14 mouse cellular contexts compared by ENCODE assay signal in the genomic region with DNA sequence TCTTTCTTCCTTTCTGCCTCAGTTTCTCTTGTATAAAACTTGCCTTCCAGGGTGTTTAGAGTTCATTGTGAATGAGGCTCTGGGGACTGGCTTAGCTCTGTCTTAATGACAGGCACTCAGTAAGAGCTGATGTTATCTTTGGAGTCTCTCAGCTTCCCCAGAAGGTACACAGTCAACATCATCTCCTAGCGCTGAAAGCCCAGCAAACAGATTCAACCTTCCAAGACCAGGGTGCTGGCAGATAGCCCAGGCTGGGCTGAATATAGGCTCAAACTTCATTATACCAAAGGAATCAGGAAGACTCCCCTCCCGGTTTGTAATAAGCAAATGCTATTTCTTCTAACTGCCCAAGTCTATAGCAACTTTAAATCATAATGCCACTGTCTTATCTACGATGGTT. TPM values are rescaled to one million over a fixed set of nuclear protein-coding genes. Genes with fewer than 3 reads are reported as not detected.
DNase-seq lines count a peak whose midpoint lies in the region; ATAC-seq and TF ChIP-seq lines count a peak whose summit lies in the region.
"Had no signal": no experiment of that assay in that cellular context is flagged by ENCODE, and none has a peak within 500 bp of the region (broad histone marks: within the 10 kb centered on the region; RNA-seq: fewer than 3 reads in every experiment).

No protein-coding gene starts in this region.

- no peak for ATAC-seq in midbrain, embryonic 15.5 days (replicated peaks)
- ATAC-seq in kidney, embryonic 16.5 days (ENCODE audit: low FRiP score, low TSS enrichment) = no peak
- ATAC-seq: intestine, postnatal 0 days; lung, postnatal 0 days had no signal

- peaks cover 78% of the 10 kb centered on the region for H3K4me1 ChIP-seq in midbrain, embryonic 15.5 days
- peaks cover 40% of the 10 kb centered on the region for H3K4me1 ChIP-seq in kidney, embryonic 16.5 days (ENCODE audit: insufficient read depth, low read length)

- DNase-seq in gastrocnemius, adult 2 months = peak; percentile 55
- no peak for DNase-seq in gastrocnemius, postnatal 4 days (ENCODE audit: low spot score in 2 of 2)
- DNase-seq in left cerebral cortex, adult 2 months (ENCODE audit: extremely low spot score in 1 of 2, low spot score in 2 of 2) = no peak
- DNase-seq in left cerebral cortex, adult 18-20 months (ENCODE audit: low spot score in 2 of 2) = no peak
- peak; percentile 32 for DNase-seq in adipocyte (ENCODE audit: low spot score)
- DNase-seq in adrenal gland, postnatal 10 days = no peak
- DNase-seq: left cerebral cortex, postnatal 4 days had no signal

- no peak overlapping the region for H3K9ac ChIP-seq in midbrain, embryonic 15.5 days
- no peak overlapping the region for H3K9ac ChIP-seq in kidney, embryonic 16.5 days (replicated peaks; ENCODE audit: low read length)
- H3K9ac ChIP-seq: heart, embryonic 12.5 days had no signal

- 72% methylated on average over 3 of the region's 3 CpGs for WGBS in midbrain, embryonic 15.5 days
- 70% methylated on average over 3 of the region's 3 CpGs for WGBS in kidney, embryonic 16.5 days

- TF ChIP-seq CTCF in gastrocnemius, adult 2 months (IDR thresholded peaks at IDR 0.05) = no peak
- TF ChIP-seq CTCF in left cerebral cortex, adult 2 months (IDR thresholded peaks at IDR 0.05) = no peak

- no peak overlapping the region for H3K4me2 ChIP-seq in midbrain, embryonic 15.5 days
- no peak overlapping the region for H3K4me2 ChIP-seq in kidney, embryonic 16.5 days (replicated peaks; ENCODE audit: low read depth, low read length)

- peak overlapping the region; percentile 43; the same call in 1 of the 2 replicates for H3K27ac ChIP-seq in gastrocnemius, adult 2 months
- peak overlapping the region; percentile 97 for H3K27ac ChIP-seq in left cerebral cortex, adult 2 months
- peak overlapping the region; percentile 93 for H3K27ac ChIP-seq in midbrain, embryonic 15.5 days
- H3K27ac ChIP-seq in kidney, embryonic 16.5 days (ENCODE audit: low read length) = no peak overlapping the region

- no peaks in the 10 kb centered on the region for H3K9me3 ChIP-seq in midbrain, embryonic 15.5 days
- no peaks in the 10 kb centered on the region for H3K9me3 ChIP-seq in kidney, embryonic 16.5 days (ENCODE audit: low read length)
- H3K9me3 ChIP-seq: heart, embryonic 12.5 days had no signal

- H3K36me3 ChIP-seq in midbrain, embryonic 15.5 days (replicated peaks) = no peaks in the 10 kb centered on the region
- no peaks in the 10 kb centered on the region for H3K36me3 ChIP-seq in kidney, embryonic 16.5 days (ENCODE audit: insufficient read depth, low read length)
- H3K36me3 ChIP-seq: heart, embryonic 12.5 days had no signal

- intact Hi-C loops in gastrocnemius, adult 2 months (cut with DNase I) = no loop called here
- intact Hi-C loops in left cerebral cortex, adult 2 months (cut with DNase I) = no loop called here

- H3K27me3 ChIP-seq in midbrain, embryonic 15.5 days (replicated peaks) = no peaks in the 10 kb centered on the region
- H3K27me3 ChIP-seq in kidney, embryonic 16.5 days (ENCODE audit: insufficient read depth, low read length) = no peaks in the 10 kb centered on the region

- no peak overlapping the region for H3K4me3 ChIP-seq in gastrocnemius, adult 2 months
- no peak overlapping the region for H3K4me3 ChIP-seq in left cerebral cortex, adult 2 months
- no peak overlapping the region for H3K4me3 ChIP-seq in midbrain, embryonic 15.5 days
- H3K4me3 ChIP-seq in kidney, embryonic 16.5 days (ENCODE audit: low read length) = no peak overlapping the region
- H3K4me3 ChIP-seq: heart, embryonic 12.5 days had no signal

RNA-seq across cellular contexts. Expression of a gene that starts 1.2 kb away (rescaled TPM):
- 1 to 10 TPM; 5.1 to 6.5 TPM for total RNA-seq in gastrocnemius, adult 2 months (2021)
- 10 to 100 TPM; 25.0 to 25.1 TPM for total RNA-seq in gastrocnemius, postnatal 4 days (2021)
- total RNA-seq in left cerebral cortex, adult 2 months (2021) = 100 to 1,000 TPM; 174 to 176 TPM
- 100 to 1,000 TPM; 170 to 186 TPM for total RNA-seq in left cerebral cortex, adult 18-20 months (2021)
- polyA plus RNA-seq in midbrain, embryonic 15.5 days (2015; fragmentation: Nextera tagmentation; extraction: Ambion mirVana) = 46.5 and 49.4 TPM in 2 replicates
- 10 to 100 TPM in 1 of 2 experiments, 1 to 10 TPM in 1; 9.7 to 12.3 TPM for total RNA-seq in adrenal gland, postnatal 10 days (2021)
- 15.5 and 15.7 TPM in 2 replicates for polyA plus RNA-seq in kidney, embryonic 16.5 days (2015; fragmentation: Nextera tagmentation; extraction: Ambion mirVana)

RNA-seq across cellular contexts. Expression of a gene that starts 38.7 kb away (rescaled TPM):
- total RNA-seq in gastrocnemius, adult 2 months (2021) = 10 to 100 TPM; 18.8 to 31.7 TPM
- total RNA-seq in gastrocnemius, postnatal 4 days (2021) = 10 to 100 TPM; 29.9 to 34.0 TPM
- 10 to 100 TPM; 23.5 to 24.5 TPM for total RNA-seq in left cerebral cortex, adult 2 months (2021)
- 10 to 100 TPM; 20.3 TPM for total RNA-seq in left cerebral cortex, adult 18-20 months (2021)
- 22.0 and 22.5 TPM in 2 replicates for polyA plus RNA-seq in midbrain, embryonic 15.5 days (2015; fragmentation: Nextera tagmentation; extraction: Ambion mirVana)
- 10 to 100 TPM; 10.1 to 18.0 TPM for total RNA-seq in adrenal gland, postnatal 10 days (2021)
- polyA plus RNA-seq in kidney, embryonic 16.5 days (2015; fragmentation: Nextera tagmentation; extraction: Ambion mirVana) = 26.4 and 29.4 TPM in 2 replicates
- polyA plus RNA-seq: C2C12 had no signal

RNA-seq across cellular contexts. Expression of a gene that starts 57.0 kb away (rescaled TPM):
- total RNA-seq in gastrocnemius, adult 2 months (2021) = 10 to 100 TPM; 43.6 to 64.7 TPM
- 100 to 1,000 TPM; 115 to 127 TPM for total RNA-seq in gastrocnemius, postnatal 4 days (2021)
- 1 to 10 TPM; 5.7 to 8.0 TPM for total RNA-seq in left cerebral cortex, adult 2 months (2021)
- 1 to 10 TPM; 6.5 to 7.3 TPM for total RNA-seq in left cerebral cortex, adult 18-20 months (2021)
- polyA plus RNA-seq in midbrain, embryonic 15.5 days (2015; fragmentation: Nextera tagmentation; extraction: Ambion mirVana) = 15.1 and 16.7 TPM in 2 replicates
- 10 to 100 TPM; 59.6 to 62.1 TPM for total RNA-seq in adrenal gland, postnatal 10 days (2021)
- polyA plus RNA-seq in kidney, embryonic 16.5 days (2015; fragmentation: Nextera tagmentation; extraction: Ambion mirVana) = 39.8 and 43.8 TPM in 2 replicates
- total RNA-seq: neutrophil, adult 5-6 weeks had no signal

Comparison
In these comparisons a context has a peak if more than half of its experiments do, and no peak if none do; other contexts are left out.
1. DNase-seq: peak in gastrocnemius, adult 2 months (single experiment) and adipocyte (single experiment); none in gastrocnemius, postnatal 4 days (0 of 2), left cerebral cortex, adult 2 months (0 of 2), left cerebral cortex, adult 18-20 months (0 of 2) and adrenal gland, postnatal 10 days (single experiment).
2. RNA of a gene that starts 1.2 kb away (total RNA-seq): 170 to 186 TPM in left cerebral cortex, adult 18-20 months and 174 to 176 TPM in left cerebral cortex, adult 2 months; 25.0 to 25.1 TPM in gastrocnemius, postnatal 4 days, 9.7 to 12.3 TPM in adrenal gland, postnatal 10 days and 5.1 to 6.5 TPM in gastrocnemius, adult 2 months; every median in the first group is over 4 times any median in the second.
3. RNA of a gene that starts 57.0 kb away (total RNA-seq): 115 to 127 TPM in gastrocnemius, postnatal 4 days, 43.6 to 64.7 TPM in gastrocnemius, adult 2 months and 59.6 to 62.1 TPM in adrenal gland, postnatal 10 days; 5.7 to 8.0 TPM in left cerebral cortex, adult 2 months and 6.5 to 7.3 TPM in left cerebral cortex, adult 18-20 months; every median in the first group is over 4 times any median in the second.